Mouse (Mus musculus) neural tube, embryonic 14.5 days (tissue): ENCODE data around the gene Fndc10. TPM values are rescaled to one million over a fixed set of nuclear protein-coding genes. Genes with fewer than 3 reads are reported as not detected.
A peak's percentile ranks its signal among the peaks of the same experiment; 100 is the strongest.

Experiments used
- ATAC-seq: fragments of 200-750 bp; cut with Nextera tagmentation; 2 replicates; pipeline ENCODE4 v1.8.0; 2017; ENCODE audit warnings: low read depth, mild to moderate bottlenecking, moderate TSS enrichment, moderate library complexity
- H3K27ac ChIP-seq: fragments of 300-500 bp; sonication (generic); 2 replicates; pipeline ENCODE4 v1.5.1; 2014; ENCODE audit warnings: low read depth, mild to moderate bottlenecking, control low read depth, low read length, moderate library complexity, mixed read lengths
- H3K27me3 ChIP-seq: fragments of 300-500 bp; sonication (generic); 2 replicates; pipeline ENCODE4 v1.6.1; 2014; ENCODE audit warnings: low read length; ENCODE audit not compliant: control insufficient read depth, insufficient read depth
- H3K36me3 ChIP-seq: fragments of 300-500 bp; sonication (generic); 2 replicates; pipeline ENCODE4 v1.6.1; 2014; ENCODE audit warnings: low read length, mixed read lengths; ENCODE audit not compliant: control insufficient read depth, insufficient read depth
- H3K4me1 ChIP-seq: fragments of 300-500 bp; sonication (generic); 2 replicates; pipeline ENCODE4 v1.6.1; 2014; ENCODE audit warnings: low read length; ENCODE audit not compliant: control insufficient read depth, insufficient read depth
- H3K4me2 ChIP-seq: fragments of 300-500 bp; sonication (generic); 2 replicates; pipeline ENCODE4 v1.6.1; 2014; ENCODE audit warnings: mild to moderate bottlenecking, low read depth, low read length, control low read depth
- H3K4me3 ChIP-seq: fragments of 300-500 bp; sonication (generic); 2 replicates; pipeline ENCODE4 v1.5.1; 2014; ENCODE audit warnings: low read depth, low read length, control low read depth, mixed read lengths
- H3K9ac ChIP-seq: fragments of 300-500 bp; sonication (generic); replicated peaks from 2 replicates; pipeline ENCODE4 v1.6.1; 2014; ENCODE audit warnings: low read depth, mild to moderate bottlenecking, control low read depth, low read length, mixed read lengths
- H3K9me3 ChIP-seq: fragments of 300-500 bp; sonication (generic); 2 replicates; pipeline ENCODE4 v1.6.1; 2016; ENCODE audit warnings: low read length; ENCODE audit not compliant: control insufficient read depth
- WGBS: fragments of 180-500 bp; shearing (Covaris S2); extraction: QIAGEN DNeasy Blood & Tissue Kit; methylation state at CpG from one replicate; pipeline ENCODE4 v1.1.7; 2014; 5-methylcytosine and 5-hydroxymethylcytosine counted together
- polyA plus RNA-seq: library from polyadenylated mRNA; unstranded; fragments of >200 nt; fragmentation: Nextera tagmentation; extraction: Ambion mirVana; gene quantifications from 2 replicates; pipeline ENCODE4 v1.2.1, GENCODE M21; 2014

The Fndc10 gene
- polyA plus RNA-seq, 1 experiment from 2014 or later: 10.4 TPM

- H3K4me2 ChIP-seq: peak overlapping the region; percentile 44
- WGBS: 5% methylated on average over 6 of the region's 6 CpGs
- H3K4me3 ChIP-seq: peak overlapping the region; percentile 16; the same call in 1 of the 2 replicates
- H3K9ac ChIP-seq: no peak overlapping the region
- H3K27ac ChIP-seq: no peak overlapping the region
- no peak for ATAC-seq
- H3K36me3 ChIP-seq: peaks cover 26% of the 10 kb centered on the region
- H3K9me3 ChIP-seq: no peaks in the 10 kb centered on the region
- H3K4me1 ChIP-seq: peaks cover 22% of the 10 kb centered on the region
- H3K27me3 ChIP-seq: peaks cover 55% of the 10 kb centered on the region
Measured at GRCm38 (mm10) chr4:155654183-155654455, 40.0 kb upstream of the Fndc10 start.

GRCm38 (mm10) chr4:155654456-155655298 is 39.5 kb upstream of the Fndc10 start:
- peaks cover 22% of the 10 kb centered on the region for H3K4me1 ChIP-seq
- H3K4me2 ChIP-seq: peak overlapping the region; percentile 44
- peak; percentile 41; the same call in 1 of the 2 replicates for ATAC-seq
- H3K27me3 ChIP-seq: peaks cover 55% of the 10 kb centered on the region
- 4% methylated on average over 52 of the region's 52 CpGs for WGBS
- 0 out of 2 replicates have a peak overlapping the region, but pooled peaks have one; percentile 11 for H3K9ac ChIP-seq
- peak overlapping the region; percentile 16; the same call in 1 of the 2 replicates for H3K4me3 ChIP-seq
- H3K36me3 ChIP-seq: peaks cover 23% of the 10 kb centered on the region
- H3K27ac ChIP-seq: no peak overlapping the region
- H3K9me3 ChIP-seq: no peaks in the 10 kb centered on the region

GRCm38 (mm10) chr4:155656214-155656751 is 37.9 kb upstream of the Fndc10 start:
- Histone ChIP-seq H3K4me2 (no peak overlapping the region), H3K4me3 (no peak overlapping the region), H3K4me1 (peaks cover 22% of the 10 kb centered on the region), H3K27me3 (peaks cover 49% of the 10 kb centered on the region), H3K27ac (no peak overlapping the region), H3K9ac (no peak overlapping the region), H3K36me3 (peaks cover 11% of the 10 kb centered on the region), H3K9me3 (no peaks in the 10 kb centered on the region)
- ATAC-seq: no peak
- 92% methylated on average over 13 of the region's 13 CpGs for WGBS

- Histone ChIP-seq H3K9me3 (no peaks in the 10 kb centered on the region), H3K4me3 (no peak overlapping the region), H3K27ac (no peak overlapping the region), H3K36me3 (peaks cover 7% of the 10 kb centered on the region), H3K27me3 (peaks cover 26% of the 10 kb centered on the region), H3K9ac (no peak overlapping the region), H3K4me2 (no peak overlapping the region), H3K4me1 (peaks cover 9% of the 10 kb centered on the region)
- 93% methylated on average over 10 of the region's 10 CpGs for WGBS
- ATAC-seq: no peak
Measured at GRCm38 (mm10) chr4:155658961-155659360, 35.2 kb upstream of the Fndc10 start.

- Histone ChIP-seq H3K4me2 (no peak overlapping the region), H3K9ac (no peak overlapping the region), H3K9me3 (no peaks in the 10 kb centered on the region), H3K27me3 (peaks cover 9% of the 10 kb centered on the region), H3K36me3 (peaks cover 7% of the 10 kb centered on the region), H3K4me3 (no peak overlapping the region), H3K27ac (no peak overlapping the region), H3K4me1 (no peaks in the 10 kb centered on the region)
- no peak for ATAC-seq
- WGBS: 79% methylated on average over 12 of the region's 12 CpGs
Measured at GRCm38 (mm10) chr4:155660641-155661040, 33.5 kb upstream of the Fndc10 start.

- Histone ChIP-seq H3K4me1 (0 out of 2 replicates have a peak, but pooled peaks cover 4% of the 10 kb centered on the region), H3K9me3 (no peaks in the 10 kb centered on the region), H3K27me3 (no peaks in the 10 kb centered on the region), H3K27ac (no peak overlapping the region), H3K9ac (no peak overlapping the region), H3K4me3 (no peak overlapping the region), H3K4me2 (no peak overlapping the region), H3K36me3 (no peaks in the 10 kb centered on the region)
- ATAC-seq: no peak
Measured at GRCm38 (mm10) chr4:155666903-155667302, 27.2 kb upstream of the Fndc10 start.

- H3K36me3 ChIP-seq: no peaks in the 10 kb centered on the region
- H3K9me3 ChIP-seq: no peaks in the 10 kb centered on the region
- peak within 1 kb of the TSS; percentile 88 for H3K4me3 ChIP-seq
- 0 out of 2 replicates have a peak, but pooled peaks cover 4% of the 10 kb centered on the region for H3K4me1 ChIP-seq
- under 1% methylated on average over 73 of the region's 73 CpGs for WGBS
- H3K27me3 ChIP-seq: no peaks in the 10 kb centered on the region
- peak within 1 kb of the TSS; percentile 82 for H3K9ac ChIP-seq
- peak within 1 kb of the TSS; percentile 93 for H3K4me2 ChIP-seq
- ATAC-seq: peak; percentile 99
- H3K27ac ChIP-seq: peak within 1 kb of the TSS; percentile 80
Measured at GRCm38 (mm10) chr4:155668689-155669597, 25.2 kb upstream of the Fndc10 start, which contains the start of gene Mib2. Mib2 (minus strand) TSS chr4:155669198.

- no peak overlapping the region for H3K9ac ChIP-seq
- peak overlapping the region; percentile 88 for H3K4me3 ChIP-seq
- H3K4me2 ChIP-seq: peak overlapping the region; percentile 93
- H3K9me3 ChIP-seq: no peaks in the 10 kb centered on the region
- peak; percentile 20 for ATAC-seq
- 0 out of 2 replicates have a peak, but pooled peaks cover 4% of the 10 kb centered on the region for H3K4me1 ChIP-seq
- no peaks in the 10 kb centered on the region for H3K27me3 ChIP-seq
- no peak overlapping the region for H3K27ac ChIP-seq
- under 1% methylated on average over 8 of the region's 8 CpGs for WGBS
- no peaks in the 10 kb centered on the region for H3K36me3 ChIP-seq
Measured at GRCm38 (mm10) chr4:155669598-155670075, 24.5 kb upstream of the Fndc10 start.
